21 mouse cellular contexts compared by ENCODE assay signal in the genomic region with DNA sequence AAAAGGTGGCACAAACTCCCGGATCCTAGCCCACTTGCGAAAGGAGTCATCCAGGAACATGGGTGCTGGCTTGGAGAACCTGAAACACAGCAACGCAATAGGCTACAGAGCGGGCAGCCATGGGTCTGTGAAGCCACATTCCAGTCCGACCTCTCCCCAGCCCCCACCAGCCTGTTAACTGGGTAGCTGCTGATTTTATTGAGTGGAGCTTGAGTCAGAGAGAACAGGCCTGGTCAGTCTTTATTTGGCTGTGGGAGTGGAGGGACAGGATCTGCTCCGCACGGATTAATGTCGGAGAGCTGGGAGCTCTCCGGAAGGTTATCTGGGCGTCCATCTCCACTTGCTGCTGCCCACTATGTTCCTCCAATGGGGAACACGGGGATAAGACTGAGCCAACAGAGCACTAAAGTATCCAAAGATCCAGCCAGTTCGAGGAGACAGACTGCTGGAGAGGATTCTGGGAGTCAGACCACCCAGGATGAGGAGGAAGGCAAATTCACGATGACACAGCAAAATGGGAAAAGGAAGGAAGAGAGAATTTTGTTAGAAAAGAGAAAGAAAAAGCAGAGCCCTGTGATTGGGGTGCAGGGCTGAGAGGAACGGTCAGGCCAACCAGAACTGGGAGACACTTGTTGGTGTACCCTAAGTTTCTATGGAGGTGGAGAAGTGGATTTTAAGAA. TPM values are rescaled to one million over a fixed set of nuclear protein-coding genes. Genes with fewer than 3 reads are reported as not detected.
DNase-seq lines count a peak whose midpoint lies in the region; ATAC-seq and TF ChIP-seq lines count a peak whose summit lies in the region.
"Had no signal": no experiment of that assay in that cellular context is flagged by ENCODE, and none has a peak within 500 bp of the region (broad histone marks: within the 10 kb centered on the region; RNA-seq: fewer than 3 reads in every experiment).

No protein-coding gene starts in this region.

- TF ChIP-seq CTCF in kidney, adult 2 months (conservative IDR thresholded peaks at IDR 0.05; ENCODE audit: insufficient read depth, insufficient read length, low read depth, low read length), result no peak
- TF ChIP-seq CTCF in ES-Bruce4 (IDR thresholded peaks at IDR 0.05; ENCODE audit: low read depth, low read length), result no peak
- no peak for TF ChIP-seq CTCF in forebrain, postnatal 0 days (IDR thresholded peaks at IDR 0.05; ENCODE audit: low read depth)

- H3K9ac ChIP-seq in ES-Bruce4 (ENCODE audit: low read depth, poor library complexity, severe bottlenecking) (peak overlapping the region; percentile 66), ES-E14 (ENCODE audit: insufficient read depth, low read depth, low read length, poor library complexity, severe bottlenecking) (peak overlapping the region; percentile 74)
- H3K9ac ChIP-seq in limb, embryonic 13.5 days, result no peak overlapping the region
- no peak overlapping the region for H3K9ac ChIP-seq in forebrain, postnatal 0 days
- H3K9ac ChIP-seq in forebrain, embryonic 13.5 days, result no peak overlapping the region
- H3K9ac ChIP-seq: forebrain, embryonic 15.5 days; hindbrain, embryonic 13.5 days; liver, embryonic 15.5 days; midbrain, embryonic 13.5 days had no signal

- TF ChIP-seq POLR2A in kidney, adult 2 months (IDR thresholded peaks at IDR 0.05; ENCODE audit: low read depth, low read length), result no peak
- TF ChIP-seq POLR2A in ES-Bruce4 (IDR thresholded peaks at IDR 0.05; ENCODE audit: insufficient read depth, low read length), result no peak

- H3K4me1 ChIP-seq in kidney, adult 2 months (ENCODE audit: control insufficient read depth, insufficient read depth, low read length), result no peaks in the 10 kb centered on the region
- H3K4me1 ChIP-seq in ES-Bruce4 (ENCODE audit: control insufficient read depth, insufficient read depth, low read length) (peaks cover 8% of the 10 kb centered on the region), ES-E14 (ENCODE audit: control insufficient read depth in 2 of 2, insufficient read depth in 2 of 2, low read length in 2 of 2, poor library complexity in 1 of 2) (peaks cover 4 to 34% of the 10 kb centered on the region in 2 experiments)
- H3K4me1 ChIP-seq in limb, embryonic 13.5 days, result peaks cover 18% of the 10 kb centered on the region
- no peaks in the 10 kb centered on the region for H3K4me1 ChIP-seq in forebrain, postnatal 0 days (ENCODE audit: insufficient read depth)
- H3K4me1 ChIP-seq in forebrain, embryonic 13.5 days, result no peaks in the 10 kb centered on the region
- H3K4me1 ChIP-seq: forebrain, embryonic 15.5 days; hindbrain, embryonic 13.5 days; liver, embryonic 15.5 days; midbrain, embryonic 13.5 days had no signal

- no peaks in the 10 kb centered on the region; the same call in 1 of the 2 replicates for H3K36me3 ChIP-seq in kidney, adult 2 months (ENCODE audit: control insufficient read depth, insufficient read depth, low read length)
- H3K36me3 ChIP-seq in ES-Bruce4 (ENCODE audit: control insufficient read depth, insufficient read depth, low read length, poor library complexity, severe bottlenecking) (0 out of 2 replicates have a peak, but pooled peaks cover 4% of the 10 kb centered on the region), ES-E14 (ENCODE audit: control insufficient read depth, insufficient read depth, low read length, poor library complexity, severe bottlenecking) (peaks cover 21% of the 10 kb centered on the region)
- H3K36me3 ChIP-seq in limb, embryonic 13.5 days, result peaks cover 20% of the 10 kb centered on the region
- no peaks in the 10 kb centered on the region for H3K36me3 ChIP-seq in forebrain, postnatal 0 days (ENCODE audit: insufficient read depth)
- H3K36me3 ChIP-seq in forebrain, embryonic 13.5 days (ENCODE audit: poor library complexity, severe bottlenecking), result peaks cover 10% of the 10 kb centered on the region; the same call in 1 of the 2 replicates
- H3K36me3 ChIP-seq: forebrain, embryonic 15.5 days; liver, embryonic 15.5 days had no signal

- H3K4me3 ChIP-seq in kidney, adult 2 months (ENCODE audit: insufficient read depth, low read depth, low read length), result no peak overlapping the region
- H3K4me3 ChIP-seq in ES-Bruce4 (ENCODE audit: low read depth, low read length) (peak overlapping the region; percentile 74), ES-E14 (ENCODE audit: insufficient read depth in 1 of 2, low read depth in 1 of 2, low read length in 2 of 2, poor library complexity in 1 of 2, severe bottlenecking in 1 of 2) (peak overlapping the region; percentile 47 to 52)
- H3K4me3 ChIP-seq in limb, embryonic 13.5 days, result no peak overlapping the region
- H3K4me3 ChIP-seq in forebrain, postnatal 0 days (ENCODE audit: low read depth, low read length), result no peak overlapping the region
- no peak overlapping the region for H3K4me3 ChIP-seq in forebrain, embryonic 13.5 days
- H3K4me3 ChIP-seq: forebrain, embryonic 15.5 days; gastrocnemius, adult 2 months; hindbrain, embryonic 13.5 days; layer of hippocampus, adult 2 months; liver, embryonic 15.5 days; midbrain, embryonic 13.5 days had no signal

- no peak overlapping the region; the same call in 1 of the 2 replicates for H3K4me2 ChIP-seq in limb, embryonic 13.5 days (replicated peaks)
- H3K4me2 ChIP-seq in forebrain, postnatal 0 days (ENCODE audit: low read depth), result no peak overlapping the region
- H3K4me2 ChIP-seq in forebrain, embryonic 13.5 days, result no peak overlapping the region
- H3K4me2 ChIP-seq: forebrain, embryonic 15.5 days; hindbrain, embryonic 13.5 days; liver, embryonic 15.5 days; midbrain, embryonic 13.5 days had no signal

- 63% methylated on average over 14 of the region's 14 CpGs for WGBS in kidney, adult 2 months
- WGBS in limb, embryonic 13.5 days, result 45% methylated on average over 14 of the region's 14 CpGs
- 86% methylated on average over 14 of the region's 14 CpGs for WGBS in forebrain, postnatal 0 days
- 84% methylated on average over 14 of the region's 14 CpGs for WGBS in forebrain, embryonic 13.5 days

- DNase-seq in kidney, postnatal 4 days, result peak; percentile 16 to 24
- DNase-seq in kidney, adult 2 months, result no peak
- peak; percentile 49 for DNase-seq in ES-E14 (ENCODE audit: low read depth, low spot score)
- no peak for DNase-seq in forebrain, postnatal 0 days
- DNase-seq in embryo, embryonic 10 days (ENCODE audit: low spot score), result no peak
- DNase-seq: adrenal gland, postnatal 14 days; cerebellum, adult 11-12 months; cerebellum, postnatal 25 days; gastrocnemius, adult 2 months; thymus, postnatal 14 days had no signal

- H3K27ac ChIP-seq in kidney, adult 2 months (ENCODE audit: insufficient read depth, low read depth, low read length), result no peak overlapping the region
- H3K27ac ChIP-seq in ES-Bruce4 (ENCODE audit: insufficient read depth, low read length), result peak overlapping the region; percentile 89
- H3K27ac ChIP-seq in ES-E14 (ENCODE audit: insufficient read depth, low read depth, low read length, poor library complexity, severe bottlenecking), result peak overlapping the region; percentile 81
- no peak overlapping the region for H3K27ac ChIP-seq in limb, embryonic 13.5 days
- no peak overlapping the region for H3K27ac ChIP-seq in forebrain, postnatal 0 days (ENCODE audit: low read depth, low read length)
- no peak overlapping the region for H3K27ac ChIP-seq in forebrain, embryonic 13.5 days
- H3K27ac ChIP-seq: forebrain, embryonic 15.5 days; gastrocnemius, adult 2 months; hindbrain, embryonic 13.5 days; layer of hippocampus, adult 2 months; liver, embryonic 15.5 days; macrophage; midbrain, embryonic 13.5 days had no signal

- peak; percentile 89 for TF ChIP-seq EP300 in ES-Bruce4 (IDR thresholded peaks at IDR 0.05; ENCODE audit: insufficient read depth, low read depth, low read length)

- in situ Hi-C loops in ES-E14 (cut with MboI; ENCODE audit: low sequenced_read_pairs in 2 of 2, unreplicated experiment in 2 of 2), result no loop called here

- H3K9me3 ChIP-seq in ES-Bruce4 (replicated peaks; ENCODE audit: control insufficient read depth, insufficient read depth, low read length, poor library complexity, severe bottlenecking), result no peaks in the 10 kb centered on the region
- no peaks in the 10 kb centered on the region for H3K9me3 ChIP-seq in ES-E14 (ENCODE audit: control insufficient read depth, insufficient read depth, low read depth, low read length)
- H3K9me3 ChIP-seq in limb, embryonic 13.5 days, result no peaks in the 10 kb centered on the region
- no peaks in the 10 kb centered on the region for H3K9me3 ChIP-seq in forebrain, postnatal 0 days (ENCODE audit: low read length)
- no peaks in the 10 kb centered on the region for H3K9me3 ChIP-seq in forebrain, embryonic 13.5 days (replicated peaks)
- H3K9me3 ChIP-seq: forebrain, embryonic 15.5 days; hindbrain, embryonic 13.5 days; liver, embryonic 15.5 days; midbrain, embryonic 13.5 days had no signal

- H3K27me3 ChIP-seq in kidney, adult 2 months (replicated peaks; ENCODE audit: control insufficient read depth, insufficient read depth, low read length), result no peaks in the 10 kb centered on the region
- H3K27me3 ChIP-seq in ES-Bruce4 (ENCODE audit: control insufficient read depth, insufficient read depth, low read length, poor library complexity, severe bottlenecking), result no peaks in the 10 kb centered on the region
- no peaks in the 10 kb centered on the region for H3K27me3 ChIP-seq in limb, embryonic 13.5 days
- H3K27me3 ChIP-seq in forebrain, postnatal 0 days (ENCODE audit: insufficient read depth, low read length), result no peaks in the 10 kb centered on the region
- no peaks in the 10 kb centered on the region for H3K27me3 ChIP-seq in forebrain, embryonic 13.5 days
- H3K27me3 ChIP-seq: forebrain, embryonic 15.5 days; hindbrain, embryonic 13.5 days; liver, embryonic 15.5 days; midbrain, embryonic 13.5 days had no signal

- ATAC-seq in limb, embryonic 13.5 days (ENCODE audit: low FRiP score, low read depth), result peak; percentile 21; the same call in 1 of the 2 replicates
- no peak for ATAC-seq in forebrain, postnatal 0 days
- ATAC-seq in forebrain, embryonic 13.5 days, result no peak
- ATAC-seq: forebrain, embryonic 15.5 days; midbrain, embryonic 13.5 days had no signal

RNA-seq across cellular contexts. Expression of gene Artn, which starts 34.9 kb away (rescaled TPM):
- polyA plus RNA-seq in kidney, adult 2 months (2012; rRNA removed), result 1.2 and 1.8 TPM in 2 replicates
- polyA plus RNA-seq in ES-Bruce4 (2011; ENCODE audit: insufficient read depth, insufficient read length, low read depth, missing spikeins), result 5.0 and 6.1 TPM in 2 replicates
- 0.94 and 1.8 TPM in 2 replicates for total RNA-seq in ES-E14 (2012; rRNA removed)
- 8.9 and 10.1 TPM in 2 replicates for polyA plus RNA-seq in limb, embryonic 13.5 days (2015; fragmentation: Nextera tagmentation; extraction: Ambion mirVana)
- 0.62 and 1.0 TPM in 2 replicates for total RNA-seq in forebrain, postnatal 0 days (2014; rRNA removed)
- polyA plus RNA-seq in forebrain, postnatal 0 days (2015; fragmentation: Nextera tagmentation; extraction: Ambion mirVana), result 0.42 and 0.54 TPM in 2 replicates
- 0.21 and 0.31 TPM in 2 replicates for polyA plus RNA-seq in forebrain, embryonic 13.5 days (2015; fragmentation: Nextera tagmentation; extraction: Ambion mirVana)
- total RNA-seq: granulocyte monocyte progenitor cell, adult 5-6 weeks; neutrophil, adult 5-6 weeks had no signal
- polyA plus RNA-seq: macrophage had no signal

RNA-seq across cellular contexts. Expression of gene Ipo13, which starts 49.7 kb away (rescaled TPM):
- polyA plus RNA-seq in kidney, adult 2 months (2012; rRNA removed), result 55.5 and 61.0 TPM in 2 replicates
- 24.7 and 25.1 TPM in 2 replicates for polyA plus RNA-seq in ES-Bruce4 (2011; ENCODE audit: insufficient read depth, insufficient read length, low read depth, missing spikeins)
- 50.2 and 53.6 TPM in 2 replicates for total RNA-seq in ES-E14 (2012; rRNA removed)
- 41.3 and 43.7 TPM in 2 replicates for polyA plus RNA-seq in limb, embryonic 13.5 days (2015; fragmentation: Nextera tagmentation; extraction: Ambion mirVana)
- 37.9 and 42.9 TPM in 2 replicates for total RNA-seq in forebrain, postnatal 0 days (2014; rRNA removed)
- polyA plus RNA-seq in forebrain, postnatal 0 days (2015; fragmentation: Nextera tagmentation; extraction: Ambion mirVana), result 58.1 and 61.8 TPM in 2 replicates
- 60.5 and 70.6 TPM in 2 replicates for polyA plus RNA-seq in forebrain, embryonic 13.5 days (2015; fragmentation: Nextera tagmentation; extraction: Ambion mirVana)

Comparison
In these comparisons a context has a peak if more than half of its experiments do, and no peak if none do; other contexts are left out.
1. DNase-seq: peak in kidney, postnatal 4 days (2 of 2) and ES-E14 (single experiment); none in kidney, adult 2 months (single experiment), forebrain, postnatal 0 days (single experiment) and embryo, embryonic 10 days (single experiment).
2. H3K27ac ChIP-seq: peak in ES-Bruce4 (single experiment) and ES-E14 (single experiment); none in kidney, adult 2 months (single experiment), limb, embryonic 13.5 days (single experiment), forebrain, postnatal 0 days (single experiment) and forebrain, embryonic 13.5 days (single experiment).
3. H3K4me3 ChIP-seq: peak in ES-Bruce4 (single experiment) and ES-E14 (2 of 2); none in kidney, adult 2 months (single experiment), limb, embryonic 13.5 days (single experiment), forebrain, postnatal 0 days (single experiment) and forebrain, embryonic 13.5 days (single experiment).
4. H3K9ac ChIP-seq: peak in ES-Bruce4 (single experiment) and ES-E14 (single experiment); none in limb, embryonic 13.5 days (single experiment), forebrain, postnatal 0 days (single experiment) and forebrain, embryonic 13.5 days (single experiment).